Mouse (Mus musculus): ENCODE results near the gene Ccdc43. TPM values are rescaled to one million over a fixed set of nuclear protein-coding genes. Genes with fewer than 3 reads are reported as not detected.

The Ccdc43 gene
- total RNA-seq, 2 experiments from 2014 or later = 21.2 to 22.8 TPM

DNA sequence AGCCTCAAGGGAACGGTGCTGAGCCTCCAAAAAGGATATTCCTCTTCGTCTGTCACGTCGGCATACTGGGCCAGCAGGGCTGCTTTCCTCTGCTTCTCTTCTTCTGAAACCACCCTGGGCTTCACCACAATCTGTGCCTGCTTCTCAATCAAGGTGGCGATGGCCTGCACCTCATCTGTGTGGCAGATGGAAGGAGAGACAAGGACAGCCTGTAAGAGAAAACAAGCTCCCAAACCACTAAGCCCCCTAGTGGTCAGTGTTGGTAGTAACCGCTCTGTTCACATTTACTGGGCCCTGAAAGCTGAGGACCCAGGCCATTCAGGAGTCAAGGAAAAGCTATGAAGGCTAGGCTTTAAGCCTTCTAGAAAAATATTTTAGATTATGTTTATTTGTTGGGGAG, 7.4 kb downstream of the Ccdc43 start:
- intact Hi-C loops (cut with DNase I) = no loop called here
- DNase-seq (ENCODE audit: low spot score) = no peak

DNA sequence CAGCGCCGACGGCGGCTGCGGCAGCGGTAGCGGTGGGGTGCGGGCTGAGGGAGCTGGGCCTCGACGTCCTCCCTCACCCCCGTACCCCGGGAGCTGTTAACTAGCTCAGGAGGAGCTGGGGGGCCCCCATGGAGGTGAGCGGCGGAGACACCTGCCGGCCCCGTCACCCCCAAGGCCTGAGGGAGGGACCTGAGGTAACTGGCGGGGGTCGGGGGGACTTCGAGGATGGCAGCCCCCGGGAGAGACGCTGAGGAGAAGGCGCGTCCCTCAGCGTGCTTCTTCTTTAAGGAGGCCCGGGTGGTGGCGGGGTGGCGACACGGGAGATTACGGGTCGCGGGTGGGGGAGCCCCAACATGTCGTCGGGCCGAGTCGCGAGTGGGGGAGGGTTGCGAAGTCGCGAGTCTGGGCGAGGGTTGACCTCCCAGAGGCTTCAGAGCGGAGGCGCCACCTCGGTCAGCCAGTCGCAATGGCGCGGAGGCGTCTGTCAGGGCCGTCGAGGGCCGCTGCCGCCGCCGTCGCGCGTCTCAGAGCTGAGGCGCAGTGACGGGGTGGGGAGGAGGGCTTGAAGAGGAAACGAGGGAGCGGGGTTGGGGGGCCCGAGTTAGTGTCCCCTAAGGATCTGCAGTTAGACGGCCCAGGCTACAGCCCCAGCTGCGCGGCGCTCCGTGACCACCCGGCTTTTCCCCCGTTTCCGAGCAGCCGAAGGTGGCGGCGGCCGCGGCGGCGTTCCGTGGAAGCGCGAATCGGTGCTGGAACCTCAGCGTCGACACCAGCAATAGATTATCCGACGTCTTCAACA, 31.7 kb downstream of the Ccdc43 start:
- no peak for DNase-seq (ENCODE audit: low spot score)
- intact Hi-C loops (cut with DNase I) = no loop called here

DNA sequence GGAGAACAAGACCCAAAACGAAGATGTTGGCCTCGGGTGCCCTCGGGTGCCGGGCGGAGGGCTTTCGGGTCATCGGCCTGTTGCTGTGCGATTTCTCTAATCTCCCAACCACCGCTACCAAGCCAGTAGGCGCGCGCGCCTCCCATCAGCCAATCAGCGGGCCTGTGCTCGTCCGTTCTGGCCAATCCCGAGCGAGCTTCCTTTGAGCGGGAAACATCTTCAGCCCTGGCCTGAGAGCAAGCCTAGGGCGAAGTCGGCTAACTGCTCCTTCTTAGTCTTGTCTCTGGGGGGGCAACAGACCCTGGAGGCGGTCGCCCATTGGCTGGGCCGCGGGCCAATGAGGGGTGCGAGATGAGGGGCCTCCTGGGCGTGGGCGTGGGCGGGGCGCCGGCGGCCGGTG, 32.4 kb downstream of the Ccdc43 start:
- no peak for DNase-seq (ENCODE audit: low spot score)
- intact Hi-C loops (cut with DNase I) = no loop called here

DNA sequence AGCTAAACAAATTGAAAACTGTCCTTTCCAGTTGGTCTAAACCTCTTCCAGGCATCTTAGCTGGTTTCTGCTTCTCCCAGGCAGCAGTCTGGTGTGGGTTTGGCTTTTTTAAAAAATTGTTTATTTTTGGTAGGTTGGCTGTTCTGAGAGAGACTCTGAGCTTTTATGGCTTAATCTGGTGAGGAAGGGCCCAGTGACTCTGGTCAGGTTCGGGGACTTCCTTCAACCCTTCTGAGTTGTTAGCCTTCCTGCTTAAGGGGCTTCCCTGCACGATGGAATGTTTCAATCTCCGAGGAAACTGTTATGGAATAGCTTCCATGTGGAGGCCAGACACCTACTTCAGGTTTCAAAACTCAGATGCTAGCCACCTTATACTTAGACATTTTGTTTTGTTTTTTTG, 34.2 kb downstream of the Ccdc43 start, which contains the start of gene Meioc:
Gene Meioc, plus strand, starts transcription at position 301 of the 400 bp plus-strand sequence.
- intact Hi-C loops (cut with DNase I) = no loop called here
- DNase-seq (ENCODE audit: low spot score) = no peak

DNA sequence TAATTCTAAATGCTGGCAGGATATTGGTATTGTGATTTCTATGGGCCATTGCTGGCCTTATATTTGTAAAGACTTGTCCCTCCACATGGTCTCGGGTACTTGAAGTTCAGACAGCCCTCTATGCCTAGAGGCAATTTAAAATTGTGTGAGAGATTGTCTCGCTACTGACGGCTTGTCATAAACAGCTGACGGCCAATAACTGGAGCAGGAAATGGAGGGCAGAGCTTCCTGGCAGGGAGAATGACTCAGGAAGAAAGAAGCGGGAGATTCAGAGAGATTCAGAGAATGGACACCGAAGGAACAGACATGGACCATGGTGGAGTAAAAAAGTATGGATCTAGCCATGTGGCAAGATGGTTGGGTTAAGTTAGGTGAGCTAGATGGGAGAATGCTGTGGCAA, 40.7 kb downstream of the Ccdc43 start:
- no peak for DNase-seq (ENCODE audit: low spot score)
- intact Hi-C loops (cut with DNase I) = loop anchor here (5.0 kb wide), 1 partner anchor 170 kb away; no protein-coding TSS in a partner anchor

DNA sequence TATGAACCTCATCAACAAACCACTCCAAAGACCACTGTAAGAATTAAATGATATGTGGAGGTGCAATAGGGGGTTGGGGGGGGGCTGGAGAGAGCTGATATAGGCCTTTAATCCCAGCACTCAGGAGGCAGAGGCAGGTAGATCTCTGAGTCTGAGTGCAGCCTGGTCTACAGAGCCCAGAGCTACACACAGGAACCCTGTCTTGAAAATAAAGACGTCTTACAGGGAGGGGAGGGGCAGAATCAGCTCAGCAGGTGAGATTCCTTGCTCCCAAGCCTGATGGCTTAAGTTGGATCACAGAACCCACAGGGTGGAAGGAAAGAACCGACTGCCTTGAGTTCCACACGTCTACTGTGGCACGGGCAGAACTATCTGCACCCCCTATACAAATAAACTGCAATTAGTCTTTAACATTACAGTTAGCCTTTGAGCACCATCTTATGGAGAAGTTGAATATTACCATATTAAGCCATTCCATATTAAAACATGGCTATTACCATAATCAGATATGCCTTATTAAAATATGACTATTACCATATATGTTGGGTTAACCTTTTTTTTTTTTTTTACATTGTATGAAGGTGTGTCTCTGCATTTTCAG, 41.2 kb downstream of the Ccdc43 start:
- intact Hi-C loops (cut with DNase I) = loop anchor here (5.0 kb wide), 1 partner anchor 169 kb away; no protein-coding TSS in a partner anchor
- DNase-seq (ENCODE audit: low spot score) = no peak

DNA sequence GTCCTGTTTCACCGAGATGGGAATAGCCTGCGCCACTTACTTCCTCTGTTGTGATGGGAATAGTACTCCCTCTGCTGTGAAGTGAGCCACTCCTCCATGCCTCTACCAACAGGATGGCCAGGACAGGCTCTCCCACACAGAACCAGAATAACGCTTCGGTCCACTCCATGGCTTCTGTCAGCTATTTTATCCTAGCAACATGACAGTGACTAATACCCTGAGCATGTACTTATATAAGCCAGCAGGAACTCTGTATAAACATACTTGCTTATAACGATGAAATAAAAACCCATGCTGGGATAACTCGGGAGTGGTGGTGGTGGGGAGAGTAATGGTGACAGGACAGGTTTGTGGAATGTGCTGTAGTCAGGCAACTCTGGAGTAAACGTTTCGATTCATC, 41.7 kb downstream of the Ccdc43 start:
- intact Hi-C loops (cut with DNase I) = loop anchor here (5.0 kb wide), 1 partner anchor 169 kb away; no protein-coding TSS in a partner anchor

DNA sequence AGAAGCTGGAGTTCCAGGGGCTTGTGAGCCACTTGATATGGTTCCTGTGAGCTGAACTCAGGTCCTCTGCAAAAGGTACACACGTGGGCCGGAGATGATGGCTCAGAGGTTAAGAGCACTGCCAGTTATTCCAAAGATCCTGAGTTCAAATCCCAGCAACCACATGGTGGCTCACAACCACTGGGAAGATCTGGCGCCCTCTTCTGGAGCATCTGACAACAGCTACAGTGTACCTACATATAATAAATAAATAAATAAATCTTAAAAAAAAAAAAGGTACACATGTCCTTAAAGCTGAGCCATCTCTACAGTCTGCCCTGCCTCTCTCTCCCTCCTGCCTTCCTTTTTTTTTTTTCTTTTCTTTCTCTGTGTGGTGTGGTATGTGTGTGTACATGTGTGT, 44.7 kb downstream of the Ccdc43 start:
- no peak for DNase-seq (ENCODE audit: low spot score)
- intact Hi-C loops (cut with DNase I) = no loop called here

More for the DNA sequence above, 41.7 kb downstream of the Ccdc43 start:
- DNase-seq (ENCODE audit: low spot score) = no peak

DNA sequence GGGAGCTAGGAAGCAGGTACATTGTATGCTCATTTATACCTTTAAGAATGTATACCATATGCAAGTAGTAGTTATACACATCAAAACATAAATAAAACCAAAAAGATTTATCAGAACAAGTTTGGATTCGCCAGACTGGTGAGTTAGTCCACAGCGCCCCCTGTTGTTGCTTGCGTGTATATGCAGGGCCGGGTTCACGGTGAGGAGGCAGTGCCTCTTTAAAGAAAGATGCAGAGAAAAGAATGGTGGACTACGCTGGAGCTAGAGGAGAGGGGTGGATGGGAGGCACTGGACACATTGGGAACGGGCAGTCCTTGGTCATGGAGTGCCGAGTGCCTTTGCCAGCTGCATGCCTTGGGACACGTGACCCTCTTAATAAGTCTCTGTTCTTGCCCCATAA, 46.2 kb downstream of the Ccdc43 start:
- intact Hi-C loops (cut with DNase I) = loop anchor here (1.0 kb wide), 1 partner anchor 79 kb away; no protein-coding TSS in a partner anchor

DNA sequence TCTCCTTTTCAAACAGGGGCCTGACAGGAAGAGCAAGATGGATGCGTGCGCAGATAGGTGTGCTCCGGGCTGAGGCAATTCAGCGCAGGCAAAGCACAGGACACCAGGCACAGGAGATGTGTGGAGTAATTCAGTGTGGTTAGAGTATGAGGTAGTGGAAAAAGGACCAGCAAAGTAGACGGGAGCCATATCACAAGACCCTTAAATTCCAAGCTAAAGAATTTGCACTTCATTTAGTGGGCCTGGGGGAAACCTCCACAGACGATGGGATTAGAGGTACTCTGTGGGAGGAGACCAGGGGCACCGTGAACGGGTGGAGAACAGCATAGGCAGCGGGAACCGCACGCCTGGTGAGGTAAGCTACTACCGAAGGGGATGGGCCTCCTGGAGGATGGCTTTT, 49.7 kb downstream of the Ccdc43 start:
- intact Hi-C loops (cut with DNase I) = no loop called here
- no peak for DNase-seq (ENCODE audit: low spot score)

More for the DNA sequence above, 46.2 kb downstream of the Ccdc43 start:
- peak; percentile 17 for DNase-seq (ENCODE audit: low spot score)

DNA sequence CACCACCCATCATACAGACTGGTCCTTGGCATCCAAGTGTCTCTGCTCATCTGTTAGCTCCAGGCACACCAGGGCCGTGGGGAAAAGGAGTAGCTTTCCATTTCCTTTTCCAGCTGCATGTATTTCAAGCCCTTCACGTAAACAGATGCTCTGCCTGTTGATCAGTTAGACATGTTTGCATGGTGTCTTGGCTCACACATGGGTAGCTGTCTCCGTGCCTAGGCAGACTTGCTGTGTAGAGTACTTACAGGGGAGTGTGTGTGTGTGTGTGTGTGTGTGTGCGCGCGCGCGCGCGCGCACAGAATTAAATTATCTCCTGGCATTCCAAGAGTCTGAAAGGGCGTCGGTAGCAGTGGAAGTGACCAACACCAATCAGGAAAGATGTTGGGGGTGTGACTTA, 51.4 kb downstream of the Ccdc43 start:
- no peak for DNase-seq (ENCODE audit: low spot score)
- intact Hi-C loops (cut with DNase I) = no loop called here

DNA sequence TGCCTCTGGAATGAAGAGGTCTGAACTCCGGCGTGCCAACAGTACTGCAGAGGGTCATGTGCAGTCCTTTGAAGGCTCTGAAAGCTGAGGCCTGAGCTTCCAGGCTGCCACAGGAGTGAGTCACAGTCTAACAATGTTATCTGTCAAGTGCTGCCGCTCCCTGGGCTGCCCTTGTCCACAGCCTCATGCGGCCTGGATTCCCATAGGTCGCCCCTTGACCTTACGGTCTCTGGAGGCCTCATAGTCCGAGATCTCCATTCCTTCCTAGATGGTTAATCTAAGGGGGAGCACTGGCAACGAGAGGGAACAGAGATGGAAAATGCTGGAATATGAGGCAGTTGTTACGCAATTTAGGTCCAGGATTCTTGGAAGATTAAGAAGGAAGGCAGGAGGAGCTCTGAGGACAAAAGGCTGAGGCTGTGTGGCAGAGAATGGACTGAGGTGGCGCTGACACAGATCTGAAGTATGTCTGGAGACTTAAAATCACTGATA, 53.6 kb downstream of the Ccdc43 start:
- DNase-seq (ENCODE audit: low spot score) = peak; percentile 42
- intact Hi-C loops (cut with DNase I) = no loop called here

DNA sequence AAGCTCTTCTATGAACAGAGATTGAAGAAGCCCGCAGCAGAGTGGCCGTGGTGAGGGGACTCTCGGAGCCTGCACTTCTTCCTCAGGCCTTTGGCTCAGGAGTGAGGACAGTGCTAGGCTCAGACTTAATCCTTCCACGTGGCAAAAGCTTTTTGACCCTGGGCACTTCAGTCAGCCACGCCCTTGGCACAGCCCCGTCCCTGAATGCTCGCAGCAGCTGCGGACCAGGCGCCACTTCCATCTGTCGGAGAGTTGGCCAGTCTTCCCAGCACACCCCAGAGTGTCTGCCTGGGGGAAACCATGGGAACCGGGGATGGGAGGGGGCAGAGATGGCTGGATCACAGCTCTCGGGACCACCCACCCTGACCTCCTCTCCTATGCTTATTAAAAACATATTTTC, 60.7 kb downstream of the Ccdc43 start:
- intact Hi-C loops (cut with DNase I) = no loop called here

More for the DNA sequence above, 60.7 kb downstream of the Ccdc43 start:
- DNase-seq (ENCODE audit: low spot score) = no peak

Small RNA genes within 50 kb of the gene (microRNA-seq; reads per million reads assigned to microRNA genes)
- gene Gm22920 = not detected

Other genes with a start within 250 kb of the Ccdc43 start
- gene Itga2b, start 227.7 kb downstream of the Ccdc43 start, total RNA-seq (2021) = 1 to 10 TPM; 3.5 to 4.5 TPM
- gene Gpatch8, start 141.4 kb downstream of the Ccdc43 start, total RNA-seq (2021) = 10 to 100 TPM; 19.3 to 23.2 TPM
- 1 to 10 TPM; 2.2 TPM for gene Gm11627, start 118.3 kb downstream of the Ccdc43 start, total RNA-seq (2021)
- gene Fzd2, start 93.4 kb downstream of the Ccdc43 start, total RNA-seq (2021) = 1 to 10 TPM; 4.7 to 5.0 TPM
- gene Meioc, start 34.1 kb downstream of the Ccdc43 start, total RNA-seq (2021) = not detected
- 1 to 10 TPM; 3.8 to 4.1 TPM for gene Adam11, start 63.7 kb upstream of the Ccdc43 start, total RNA-seq (2021)
- 10 to 100 TPM; 27.4 to 29.2 TPM for gene Gjc1, start 121.9 kb upstream of the Ccdc43 start, total RNA-seq (2021)
- 10 to 100 TPM; 11.6 to 17.6 TPM for gene Higd1b, start 138.1 kb upstream of the Ccdc43 start, total RNA-seq (2021)
- 10 to 100 TPM; 34.6 to 36.1 TPM for gene Eftud2, start 183.2 kb upstream of the Ccdc43 start, total RNA-seq (2021)
- not detected for gene Ccdc103, start 183.4 kb upstream of the Ccdc43 start, total RNA-seq (2021)
- not detected for gene Fam187a, start 187.4 kb upstream of the Ccdc43 start, total RNA-seq (2021)
- gene Gfap, start 203.1 kb upstream of the Ccdc43 start, total RNA-seq (2021) = under 1 TPM; 0.13 to 0.31 TPM
- under 1 TPM; 0.44 to 0.50 TPM for gene Kif18b, start 227.3 kb upstream of the Ccdc43 start, total RNA-seq (2021)
- not detected for gene C1ql1, start 248.9 kb upstream of the Ccdc43 start, total RNA-seq (2021)

Data from heart, postnatal 25 days (tissue).